Mouse (Mus musculus) neural tube, embryonic 14.5 days (tissue): Measurements from ENCODE around the gene Itfg2. TPM values are rescaled to one million over a fixed set of nuclear protein-coding genes. Genes with fewer than 3 reads are reported as not detected.

Experiments used
- ATAC-seq: fragments of 200-750 bp; cut with Nextera tagmentation; 2 replicates; pipeline ENCODE4 v1.8.0; 2017; ENCODE audit warnings: low read depth, mild to moderate bottlenecking, moderate TSS enrichment, moderate library complexity
- H3K27ac ChIP-seq: fragments of 300-500 bp; sonication (generic); 2 replicates; pipeline ENCODE4 v1.5.1; 2014; ENCODE audit warnings: low read depth, mild to moderate bottlenecking, control low read depth, low read length, moderate library complexity, mixed read lengths
- H3K27me3 ChIP-seq: fragments of 300-500 bp; sonication (generic); 2 replicates; pipeline ENCODE4 v1.6.1; 2014; ENCODE audit warnings: low read length; ENCODE audit not compliant: control insufficient read depth, insufficient read depth
- H3K36me3 ChIP-seq: fragments of 300-500 bp; sonication (generic); 2 replicates; pipeline ENCODE4 v1.6.1; 2014; ENCODE audit warnings: low read length, mixed read lengths; ENCODE audit not compliant: control insufficient read depth, insufficient read depth
- H3K4me1 ChIP-seq: fragments of 300-500 bp; sonication (generic); 2 replicates; pipeline ENCODE4 v1.6.1; 2014; ENCODE audit warnings: low read length; ENCODE audit not compliant: control insufficient read depth, insufficient read depth
- H3K4me2 ChIP-seq: fragments of 300-500 bp; sonication (generic); 2 replicates; pipeline ENCODE4 v1.6.1; 2014; ENCODE audit warnings: mild to moderate bottlenecking, low read depth, low read length, control low read depth
- H3K4me3 ChIP-seq: fragments of 300-500 bp; sonication (generic); 2 replicates; pipeline ENCODE4 v1.5.1; 2014; ENCODE audit warnings: low read depth, low read length, control low read depth, mixed read lengths
- H3K9ac ChIP-seq: fragments of 300-500 bp; sonication (generic); replicated peaks from 2 replicates; pipeline ENCODE4 v1.6.1; 2014; ENCODE audit warnings: low read depth, mild to moderate bottlenecking, control low read depth, low read length, mixed read lengths
- H3K9me3 ChIP-seq: fragments of 300-500 bp; sonication (generic); 2 replicates; pipeline ENCODE4 v1.6.1; 2016; ENCODE audit warnings: low read length; ENCODE audit not compliant: control insufficient read depth
- WGBS: fragments of 180-500 bp; shearing (Covaris S2); extraction: QIAGEN DNeasy Blood & Tissue Kit; methylation state at CpG from one replicate; pipeline ENCODE4 v1.1.7; 2014; 5-methylcytosine and 5-hydroxymethylcytosine counted together
- polyA plus RNA-seq: library from polyadenylated mRNA; unstranded; fragments of >200 nt; fragmentation: Nextera tagmentation; extraction: Ambion mirVana; gene quantifications from 2 replicates; pipeline ENCODE4 v1.2.1, GENCODE M21; 2014

Gene Itfg2
- polyA plus RNA-seq, 1 experiment from 2014 or later = 45.9 TPM

DNA sequence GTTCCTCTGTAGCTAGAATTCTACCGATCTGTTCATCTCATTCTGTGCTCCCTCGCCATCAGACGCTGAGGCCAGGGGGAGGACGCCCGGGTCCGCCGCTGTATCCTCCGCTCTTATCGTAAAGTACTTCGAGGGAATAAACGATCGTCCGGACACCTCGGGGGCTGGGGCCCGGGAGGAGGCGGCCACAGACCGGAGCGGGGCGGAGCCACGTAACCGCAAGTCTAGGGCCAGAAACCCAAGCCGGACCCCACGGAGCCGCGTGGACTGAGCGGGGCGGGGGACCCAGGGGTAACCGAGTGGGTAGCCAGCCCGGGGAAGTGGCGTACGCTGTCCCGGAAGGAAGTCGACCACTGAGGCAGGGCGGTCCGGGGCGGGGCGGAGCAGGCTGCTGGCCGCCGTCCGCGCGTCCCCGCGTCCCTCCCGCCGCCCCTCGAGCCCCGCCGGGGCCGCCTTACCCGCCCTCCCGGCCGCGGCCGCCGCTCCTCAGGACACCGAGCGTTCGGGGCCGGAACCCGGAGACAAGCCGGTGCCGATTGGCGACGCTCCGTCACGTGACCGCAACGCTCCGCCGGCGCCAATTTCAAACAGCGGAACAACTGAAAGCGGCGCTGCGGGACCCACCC, 62.2 kb downstream of the Itfg2 start, which contains the start of the genes Rhno1 and Foxm1:
Gene Rhno1 (minus strand): TSS at position 531 of the 626 bp plus-strand sequence.
Gene Foxm1 (plus strand): TSS at position 587 of the 626 bp plus-strand sequence.
- H3K27ac ChIP-seq = peak within 1 kb of the TSS; percentile 86
- under 1% methylated on average over 62 of the region's 76 CpGs for WGBS
- no peaks in the 10 kb centered on the region for H3K36me3 ChIP-seq
- ATAC-seq = peak; percentile 90
- H3K4me1 ChIP-seq = peaks cover 13% of the 10 kb centered on the region
- H3K4me3 ChIP-seq = peak within 1 kb of the TSS; percentile 89
- peak within 1 kb of the TSS; percentile 78 for H3K9ac ChIP-seq
- H3K9me3 ChIP-seq = no peaks in the 10 kb centered on the region
- peak within 1 kb of the TSS; percentile 98 for H3K4me2 ChIP-seq
- no peaks in the 10 kb centered on the region for H3K27me3 ChIP-seq

DNA sequence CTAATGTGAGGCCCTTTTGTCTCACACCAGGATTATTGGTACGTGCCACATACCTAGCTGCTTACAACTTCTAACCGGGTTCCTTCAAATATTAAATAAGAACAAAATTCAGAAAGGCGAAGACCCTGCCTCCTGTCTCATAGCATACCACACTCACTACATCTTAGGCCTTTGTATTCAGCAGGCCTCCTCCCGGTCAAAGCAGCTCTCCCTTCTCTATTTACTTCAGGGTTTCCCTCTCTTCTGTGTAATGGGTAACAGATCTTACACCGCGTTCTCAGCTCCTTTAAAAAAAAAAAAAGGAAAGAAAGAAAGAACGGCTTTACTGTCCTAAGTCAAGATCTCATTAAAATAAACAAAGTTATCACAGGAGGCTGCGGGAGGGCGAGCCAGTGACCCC, 62.8 kb downstream of the Itfg2 start:
- ATAC-seq = no peak
- Histone ChIP-seq H3K4me1 (peaks cover 13% of the 10 kb centered on the region), H3K9me3 (no peaks in the 10 kb centered on the region), H3K4me3 (peak overlapping the region; percentile 89), H3K27me3 (no peaks in the 10 kb centered on the region), H3K36me3 (no peaks in the 10 kb centered on the region), H3K27ac (peak overlapping the region; percentile 86), H3K9ac (peak overlapping the region; percentile 78), H3K4me2 (peak overlapping the region; percentile 98)
- 18% methylated on average over 9 of the region's 9 CpGs for WGBS

Other genes starting within 250 kb of the Itfg2 start
- gene Tead4, start 124.1 kb downstream of the Itfg2 start, polyA plus RNA-seq = 0.24 and 0.57 TPM in 2 replicates
- 17.7 and 22.4 TPM in 2 replicates for gene Tulp3, start 69.1 kb downstream of the Itfg2 start, polyA plus RNA-seq
- 76.0 and 82.6 TPM in 2 replicates for gene Rhno1, start 62.0 kb downstream of the Itfg2 start, polyA plus RNA-seq
- 4.6 and 4.9 TPM in 2 replicates for gene Foxm1, start 62.0 kb downstream of the Itfg2 start, polyA plus RNA-seq
- 0.19 and 0.66 TPM in 2 replicates for gene Tex52, start 49.5 kb downstream of the Itfg2 start, polyA plus RNA-seq
- not detected in 2 replicates for gene Gm44596, start 49.4 kb downstream of the Itfg2 start, polyA plus RNA-seq
- 10.8 and 13.5 TPM in 2 replicates for gene Nrip2, start 25.6 kb downstream of the Itfg2 start, polyA plus RNA-seq
- gene Fkbp4, start 13.7 kb upstream of the Itfg2 start, polyA plus RNA-seq = 277 and 319 TPM in 2 replicates
- 0.12 and 0.43 TPM in 2 replicates for gene Pzp, start 101.8 kb upstream of the Itfg2 start, polyA plus RNA-seq
- gene A2ml1, start 156.7 kb upstream of the Itfg2 start, polyA plus RNA-seq = 3.7 and 4.5 TPM in 2 replicates
- gene Klrb1a, start 198.6 kb upstream of the Itfg2 start, polyA plus RNA-seq = not detected in 2 replicates
- gene Clec2h, start 237.5 kb upstream of the Itfg2 start, polyA plus RNA-seq = not detected in 2 replicates